Mouse (Mus musculus): ENCODE measurements around the gene Eif2ak3. TPM values are rescaled to one million over a fixed set of nuclear protein-coding genes. Genes with fewer than 3 reads are reported as not detected.

The Eif2ak3 gene
- polyA plus RNA-seq (2017; shearing (Covaris generic)) = 2.1 TPM

GRCm38 (mm10) chr6:70844002-70844804 is at the start of gene Eif2ak3:
Gene Eif2ak3 (plus strand): TSS chr6:70844515.

GRCm38 (mm10) chr6:70918827-70919226 is 74.5 kb downstream of the Eif2ak3 start, which contains the start of gene Tex37:
Gene Tex37 (minus strand): TSS chr6:70918927.

Other genes starting within 250 kb of the Eif2ak3 start
- gene Rpia, start 52.3 kb upstream of the Eif2ak3 start, polyA plus RNA-seq (2017; shearing (Covaris generic)) = 2.9 TPM
- not detected for gene Tex37, start 74.4 kb downstream of the Eif2ak3 start, polyA plus RNA-seq (2017; shearing (Covaris generic))
- not detected for gene Foxi3, start 112.0 kb downstream of the Eif2ak3 start, polyA plus RNA-seq (2017; shearing (Covaris generic))

Data from inflammation-experienced regulatory T-cells, adult 16 weeks (primary cell).